Mouse (Mus musculus) embryo, embryonic 9.5 days (tissue): Measurements from ENCODE around the gene Tmem132d.
A peak's percentile ranks its signal among the peaks of the same experiment; 100 is the strongest.

Source experiments
- DNase-seq: peaks from one replicate; pipeline ENCODE4 v3.0.0-alpha.2; 2017; ENCODE audit errors: extremely low spot score

Gene Tmem132d

GRCm38 (mm10) chr5:128218281-128218680 lies 214.6 kb downstream of the Tmem132d start:
- no peak for DNase-seq

DNA sequence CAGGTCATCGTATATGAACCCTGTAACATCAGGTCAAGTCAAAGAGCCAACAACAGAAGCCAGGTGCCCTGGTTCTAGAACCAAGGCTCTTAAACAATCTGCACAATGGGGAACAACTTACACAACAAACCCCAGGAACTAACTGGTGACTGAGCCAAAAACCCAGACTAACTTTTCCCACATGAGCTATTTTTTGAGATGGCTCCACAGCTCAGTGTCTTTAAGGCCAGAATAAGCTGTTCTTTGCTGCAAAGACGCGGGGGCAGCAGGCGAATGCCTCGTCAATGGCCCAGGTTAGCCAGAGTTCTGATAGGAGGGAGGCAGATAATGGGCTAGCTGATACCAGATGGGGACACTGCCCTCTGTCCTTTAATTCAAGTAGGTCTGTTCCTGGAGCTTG lies 221.8 kb downstream of the Tmem132d start:
- no peak for DNase-seq

- peak; percentile 44 for DNase-seq
These were observed 227.2 kb downstream of the Tmem132d start for GRCm38 (mm10) chr5:128205716-128206115.

GRCm38 (mm10) chr5:128204685-128205320 lies 228.1 kb downstream of the Tmem132d start:
- no peak for DNase-seq

DNA sequence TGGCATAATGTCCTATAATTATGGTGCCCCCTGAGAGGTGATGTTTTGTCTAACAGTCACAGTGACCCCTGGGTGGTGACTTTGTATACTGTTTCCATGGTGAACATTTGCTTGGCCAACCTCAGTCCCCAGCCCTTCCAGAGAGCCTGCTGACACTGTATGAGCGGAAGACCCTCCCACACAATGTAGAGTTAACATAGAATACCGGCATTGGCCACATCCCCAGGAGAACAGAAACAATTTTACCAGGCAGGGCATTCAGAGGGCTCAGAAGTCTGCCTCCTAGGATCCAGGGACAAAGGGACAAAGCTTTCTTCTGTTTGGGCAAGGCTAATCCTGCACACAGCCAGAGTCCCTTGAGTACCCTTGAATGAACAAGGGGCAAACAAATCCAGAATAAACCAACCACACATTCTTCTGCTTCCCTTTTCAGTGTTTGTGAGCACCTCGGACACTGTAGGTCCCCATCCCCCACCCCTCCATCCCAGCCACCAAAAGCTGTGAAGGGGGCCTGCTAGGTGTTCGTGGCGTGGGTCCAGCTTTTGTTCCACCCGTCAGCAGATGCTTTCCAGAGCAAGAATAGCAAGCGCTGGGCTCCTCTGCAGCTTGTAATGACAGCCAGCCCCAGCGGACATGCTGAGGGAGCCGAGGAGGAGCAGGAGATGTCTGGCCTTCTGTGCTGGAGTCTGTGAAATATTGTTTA lies 228.8 kb downstream of the Tmem132d start:
- peak; percentile 20 for DNase-seq

GRCm38 (mm10) chr5:128194106-128194505 lies 238.8 kb downstream of the Tmem132d start:
- DNase-seq: no peak

DNA sequence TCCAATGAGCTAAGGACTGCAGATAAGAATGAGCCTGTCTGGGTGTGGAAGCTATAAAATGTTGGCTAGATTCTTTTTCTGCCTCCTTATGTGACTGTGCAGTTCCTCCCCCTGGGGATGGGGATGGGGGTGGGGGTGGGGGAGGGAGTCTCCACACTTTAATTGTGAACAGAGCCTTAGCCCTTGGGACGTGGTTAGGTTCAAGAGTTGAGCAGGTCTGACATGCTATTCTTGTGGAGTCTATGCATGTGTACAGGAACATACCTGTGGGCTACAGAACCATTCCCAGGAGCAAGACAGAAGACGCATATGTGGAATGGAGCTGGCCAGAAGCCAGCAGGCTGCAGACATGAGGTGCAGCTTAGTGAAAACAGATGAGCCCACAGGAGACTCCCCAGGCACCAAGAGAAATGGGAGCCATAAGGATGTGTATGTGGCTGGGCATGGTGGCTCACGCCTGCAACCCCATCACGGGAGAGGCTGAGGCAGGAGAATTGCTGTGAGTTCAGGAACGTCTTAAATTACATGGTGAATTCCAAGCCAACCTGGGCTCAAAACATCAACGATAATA lies 240.3 kb downstream of the Tmem132d start:
- DNase-seq: no peak

DNA sequence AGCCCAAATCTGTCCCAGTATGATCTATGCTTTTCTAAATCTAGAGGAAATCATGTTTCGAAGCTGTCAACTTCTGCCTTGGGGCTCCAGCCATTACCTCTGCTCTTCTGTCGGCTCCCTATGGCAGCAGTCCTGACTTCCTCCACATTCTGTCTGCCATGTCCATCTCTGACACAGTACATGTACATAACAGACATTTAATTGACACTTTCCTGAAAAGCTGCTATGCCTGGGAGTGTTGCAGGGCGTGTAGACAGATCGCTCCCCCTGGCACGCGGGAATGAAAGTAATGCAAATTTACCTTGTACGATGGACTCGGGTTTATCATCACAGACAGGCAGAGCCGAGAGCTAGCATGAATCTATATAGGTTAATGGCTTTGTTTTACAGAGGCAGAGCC lies 241.2 kb downstream of the Tmem132d start:
- DNase-seq: no peak

- no peak for DNase-seq
These were observed 242.5 kb downstream of the Tmem132d start for GRCm38 (mm10) chr5:128190243-128190820.

- no peak for DNase-seq
These were observed 256.6 kb downstream of the Tmem132d start for GRCm38 (mm10) chr5:128176234-128176633.

GRCm38 (mm10) chr5:128158901-128159675 lies 273.8 kb downstream of the Tmem132d start:
- DNase-seq: no peak

- DNase-seq: no peak
These were observed 281.4 kb downstream of the Tmem132d start for GRCm38 (mm10) chr5:128151461-128151860.

DNA sequence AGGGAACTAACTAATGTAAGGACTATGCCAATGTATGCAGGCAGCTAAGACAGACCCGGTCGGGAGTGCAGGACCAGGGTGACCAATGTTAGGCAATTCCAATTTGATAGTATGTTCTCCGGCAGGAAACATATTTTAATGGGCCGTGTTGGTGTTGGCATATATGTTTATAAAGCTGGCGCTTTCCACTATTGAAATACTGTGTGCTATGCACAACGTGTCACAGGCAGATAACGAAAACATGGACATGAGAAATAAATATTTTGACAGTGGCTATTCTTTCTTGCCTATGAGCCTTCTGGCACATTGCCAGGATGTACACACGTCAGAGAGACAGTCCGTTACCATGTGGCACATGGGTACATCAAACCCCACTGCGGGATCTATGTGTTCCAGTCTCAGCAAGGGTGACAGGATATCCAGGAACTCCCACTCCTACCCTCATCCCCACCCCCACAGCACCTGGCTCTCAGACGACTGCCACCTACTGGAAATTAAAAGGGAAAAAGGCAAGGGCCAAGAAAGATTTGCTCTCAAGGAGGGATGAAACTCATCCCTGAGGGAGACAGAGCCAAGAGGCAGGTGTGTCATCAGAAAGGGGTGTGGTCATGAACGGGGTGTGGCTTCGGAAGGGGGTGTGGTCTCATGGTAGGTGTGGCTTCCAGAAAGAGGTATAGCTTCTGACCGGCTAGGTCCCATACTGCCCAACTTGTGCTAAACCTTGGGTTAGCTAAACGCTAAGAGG lies 285.8 kb downstream of the Tmem132d start:
- DNase-seq: no peak

DNA sequence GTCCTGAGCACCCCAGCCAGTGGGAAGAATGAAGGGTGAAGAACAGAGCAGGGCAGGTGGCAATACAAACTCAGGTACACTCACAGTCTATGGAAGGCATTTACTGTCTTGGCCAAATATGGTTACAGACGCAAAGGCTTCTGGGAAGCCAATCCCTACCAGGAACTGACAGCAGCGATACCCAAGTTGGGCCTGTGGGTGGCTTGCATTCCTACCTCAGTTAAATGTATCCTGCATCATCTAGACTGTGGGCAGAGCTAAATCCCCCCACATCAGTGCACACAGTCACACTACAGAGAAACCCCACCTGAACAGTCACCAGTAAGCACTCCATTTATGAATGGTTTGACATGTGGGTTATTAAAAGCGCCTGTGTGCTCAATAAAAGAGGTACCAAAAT lies 288.1 kb downstream of the Tmem132d start:
- no peak for DNase-seq

DNA sequence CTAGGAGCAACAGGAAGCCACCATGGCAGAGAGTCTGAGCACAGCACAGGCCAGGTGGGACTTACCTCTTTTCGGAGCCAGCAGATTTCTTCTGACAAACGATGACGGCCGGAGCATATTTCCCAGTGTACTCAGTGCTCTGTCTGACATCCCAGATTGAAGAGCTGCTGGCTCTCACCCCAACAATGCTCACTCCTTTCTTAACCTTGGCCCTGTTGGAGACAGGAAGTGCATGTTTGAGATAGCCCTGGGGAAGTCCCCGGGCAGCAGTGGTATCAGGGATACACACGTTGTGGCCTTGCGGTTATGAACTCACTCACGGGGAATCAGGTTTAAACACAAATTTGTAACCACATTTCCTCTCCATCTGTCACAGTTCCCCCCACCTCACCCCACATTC lies 296.1 kb downstream of the Tmem132d start:
- DNase-seq: no peak

DNA sequence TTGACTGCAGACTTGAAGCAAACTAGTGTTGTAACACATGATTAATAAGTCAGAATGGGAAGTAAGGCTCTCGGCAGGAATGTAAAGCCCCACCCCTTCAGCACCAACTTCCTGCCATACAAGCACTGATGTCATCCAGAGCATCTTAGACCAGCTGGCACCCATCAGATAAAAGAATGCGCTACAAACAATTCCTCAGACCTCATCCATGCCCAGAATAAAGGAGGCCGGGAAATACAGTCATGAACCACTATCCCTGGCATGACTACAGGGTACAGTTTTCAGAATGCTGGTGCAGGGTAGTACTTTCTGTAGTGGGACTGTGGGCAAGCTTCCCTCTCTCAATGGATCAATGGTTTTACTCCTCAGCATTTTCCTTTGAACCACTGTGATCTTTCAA lies 310.2 kb downstream of the Tmem132d start:
- no peak for DNase-seq

DNA sequence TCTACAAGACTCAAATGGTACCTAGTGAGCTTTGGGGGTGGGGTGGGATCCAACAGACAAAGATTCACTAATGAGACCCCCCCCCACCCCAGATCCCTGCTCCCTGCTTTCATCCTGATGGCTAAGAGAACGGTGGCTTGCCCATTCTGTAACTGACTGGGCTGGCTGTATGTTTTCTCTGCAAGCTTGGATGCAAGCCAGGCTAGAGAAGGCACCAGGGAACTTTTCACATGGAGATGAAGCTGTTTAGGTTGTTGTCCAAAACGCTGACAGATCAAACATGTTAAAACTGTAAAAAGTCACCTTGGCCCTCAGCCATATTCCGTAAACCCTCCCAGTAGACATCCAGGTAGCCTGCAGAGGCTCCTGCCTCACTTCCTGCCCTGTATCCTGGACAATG lies 313.7 kb downstream of the Tmem132d start:
- DNase-seq: no peak

GRCm38 (mm10) chr5:128113107-128113506 lies 319.8 kb downstream of the Tmem132d start:
- no peak for DNase-seq

DNA sequence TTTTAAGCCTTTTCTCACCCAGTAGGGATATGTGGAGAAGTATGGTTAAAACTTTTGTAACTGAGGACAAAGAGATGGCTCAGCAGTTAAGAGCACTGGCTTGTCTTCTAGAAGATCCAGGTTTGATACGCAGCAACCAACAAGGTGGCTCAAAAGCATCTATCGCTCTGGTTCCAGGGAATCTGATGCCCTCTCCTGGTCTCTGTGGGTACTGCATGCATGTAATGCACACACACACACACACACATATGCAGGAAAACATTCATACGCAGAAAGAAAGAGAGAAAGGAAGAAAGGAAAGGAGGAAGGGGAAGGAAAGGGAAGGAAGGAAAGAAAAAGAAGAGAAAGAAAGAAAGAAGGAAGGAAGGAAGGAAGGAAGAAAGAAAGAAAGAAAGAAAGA lies 320.4 kb downstream of the Tmem132d start:
- no peak for DNase-seq

- DNase-seq: no peak
These were observed 321.2 kb downstream of the Tmem132d start for GRCm38 (mm10) chr5:128111664-128112063.

GRCm38 (mm10) chr5:128102556-128102955 lies 330.3 kb downstream of the Tmem132d start:
- no peak for DNase-seq
